Mouse (Mus musculus): ENCODE data around the gene Ypel2. TPM values are rescaled to one million over a fixed set of nuclear protein-coding genes. Genes with fewer than 3 reads are reported as not detected.

Gene Ypel2
- polyA plus RNA-seq, 1 experiment = 1.5 TPM

DNA sequence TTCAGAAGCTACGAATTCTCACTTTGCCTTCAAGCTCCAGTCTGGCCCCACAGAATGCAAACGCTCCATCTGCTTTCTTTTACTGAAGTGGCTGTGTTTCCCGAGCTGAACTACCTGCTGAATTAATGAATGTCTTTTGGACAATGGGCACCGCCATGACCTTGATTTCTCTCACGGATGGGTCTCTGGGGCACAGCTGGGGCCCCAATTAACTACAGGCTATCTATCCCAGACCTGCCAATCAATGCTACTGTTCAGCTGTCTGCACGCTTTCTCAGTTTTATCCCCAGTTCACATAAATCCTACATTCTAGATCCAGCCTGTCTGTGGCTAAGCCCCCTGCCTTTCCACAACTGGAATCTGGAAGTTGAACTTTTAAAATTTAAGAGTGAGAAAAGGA lies 10.5 kb downstream of the Ypel2 start:
- H3K27me3 ChIP-seq (ENCODE audit: control insufficient read depth, insufficient read depth, insufficient read length) = no peaks in the 10 kb centered on the region
- no peak overlapping the region for H3K4me2 ChIP-seq (ENCODE audit: low read depth)
- no peak overlapping the region for H3K4me3 ChIP-seq
- H3ac ChIP-seq (ENCODE audit: control insufficient read depth, insufficient read length) = no peak overlapping the region
- no peaks in the 10 kb centered on the region for H3K79me2 ChIP-seq (ENCODE audit: control insufficient read depth, insufficient read depth)
- no peaks in the 10 kb centered on the region for H3K36me3 ChIP-seq (ENCODE audit: control insufficient read depth, insufficient read depth)
- TF ChIP-seq TCF3 (IDR thresholded peaks at IDR 0.05; ENCODE audit: insufficient read length, low read depth) = no peak
- no peak for TF ChIP-seq POLR2AphosphoS2 (IDR thresholded peaks at IDR 0.05; ENCODE audit: insufficient read length, low read depth)
- no peak for TF ChIP-seq E2F4 (IDR thresholded peaks at IDR 0.05; ENCODE audit: insufficient read depth)
- TF ChIP-seq CEBPB (IDR thresholded peaks at IDR 0.05; ENCODE audit: insufficient read depth, poor library complexity, severe bottlenecking) = no peak
- no peak for TF ChIP-seq USF1 (IDR thresholded peaks at IDR 0.05; ENCODE audit: low read depth)
- TF ChIP-seq MYOG (IDR thresholded peaks at IDR 0.05; ENCODE audit: control insufficient read depth in 1 of 3, insufficient read depth in 1 of 3, insufficient read length in 2 of 3, low read depth in 2 of 3) = no peak
- no peak for TF ChIP-seq SRF (IDR thresholded peaks at IDR 0.05; ENCODE audit: control insufficient read depth, insufficient read length, low read depth)
- no peak for TF ChIP-seq MYOD1 (IDR thresholded peaks at IDR 0.05; ENCODE audit: control insufficient read depth in 1 of 3, insufficient read length in 2 of 3, low read depth in 2 of 3)
- TF ChIP-seq MAX (IDR thresholded peaks at IDR 0.05; ENCODE audit: low read depth) = no peak

DNA sequence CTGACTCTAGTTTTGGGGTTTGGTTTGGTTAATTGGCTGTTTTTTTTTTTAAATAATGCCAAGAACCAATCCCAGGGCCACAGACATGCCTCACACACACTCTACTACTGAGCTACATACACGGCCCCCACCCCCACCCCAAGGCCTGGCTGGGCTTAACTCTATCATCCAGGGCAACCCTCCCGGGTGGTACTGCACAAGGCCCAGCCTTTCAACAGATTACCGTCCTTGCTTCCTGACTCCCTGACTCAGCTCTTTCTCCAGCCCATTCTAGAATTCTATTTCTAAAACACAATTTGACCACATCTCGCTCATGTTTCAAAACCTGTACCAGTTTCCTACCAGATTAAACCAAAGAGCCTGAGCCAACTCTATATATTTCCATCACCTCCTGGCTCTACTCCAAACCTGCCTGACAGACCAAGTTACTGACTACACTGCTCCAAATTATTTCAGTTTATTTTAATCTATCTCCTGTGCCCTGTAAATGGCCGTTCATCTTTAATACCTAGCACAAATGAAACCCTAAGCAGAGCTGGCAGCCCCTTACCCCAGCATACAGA lies 12.2 kb downstream of the Ypel2 start:
- Histone ChIP-seq H3K27me3 (ENCODE audit: control insufficient read depth, insufficient read depth, insufficient read length) (no peaks in the 10 kb centered on the region), H3ac (ENCODE audit: control insufficient read depth, insufficient read length) (no peak overlapping the region), H3K36me3 (ENCODE audit: control insufficient read depth, insufficient read depth) (no peaks in the 10 kb centered on the region), H3K79me2 (ENCODE audit: control insufficient read depth, insufficient read depth) (no peaks in the 10 kb centered on the region), H3K4me3 (no peak overlapping the region), H3K4me2 (ENCODE audit: low read depth) (no peak overlapping the region)
- TF ChIP-seq E2F4 (IDR thresholded peaks at IDR 0.05; ENCODE audit: insufficient read depth) (no peak), USF1 (IDR thresholded peaks at IDR 0.05; ENCODE audit: low read depth) (no peak), MYOG (IDR thresholded peaks at IDR 0.05; ENCODE audit: control insufficient read depth in 1 of 3, insufficient read depth in 1 of 3, insufficient read length in 2 of 3, low read depth in 2 of 3) (no peak), CEBPB (IDR thresholded peaks at IDR 0.05; ENCODE audit: insufficient read depth, poor library complexity, severe bottlenecking) (no peak)

DNA sequence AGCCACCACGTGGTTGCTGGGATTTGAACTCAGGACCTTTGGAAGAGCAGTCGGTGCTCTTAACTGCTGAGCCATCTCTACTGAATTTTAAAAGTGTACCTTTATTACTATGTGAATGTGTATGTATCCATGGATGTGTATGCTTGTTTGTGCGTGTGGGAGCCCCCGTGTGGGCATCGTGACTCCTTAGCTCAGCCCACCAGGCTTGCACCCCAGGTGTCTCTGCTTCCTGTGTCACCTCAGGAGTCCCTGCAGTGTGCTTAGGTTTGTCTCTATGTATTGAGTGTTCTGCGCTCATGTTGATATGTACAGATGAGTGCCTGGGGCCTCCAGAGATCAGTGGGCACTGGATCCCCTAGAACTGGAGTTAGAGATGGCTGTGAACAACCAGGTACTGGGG lies 13.0 kb downstream of the Ypel2 start:
- Histone ChIP-seq H3ac (ENCODE audit: control insufficient read depth, insufficient read length) (no peak overlapping the region), H3K4me3 (no peak overlapping the region), H3K36me3 (ENCODE audit: control insufficient read depth, insufficient read depth) (no peaks in the 10 kb centered on the region), H3K4me2 (ENCODE audit: low read depth) (no peak overlapping the region), H3K79me2 (ENCODE audit: control insufficient read depth, insufficient read depth) (no peaks in the 10 kb centered on the region), H3K27me3 (ENCODE audit: control insufficient read depth, insufficient read depth, insufficient read length) (no peaks in the 10 kb centered on the region)
- TF ChIP-seq POLR2A (IDR thresholded peaks at IDR 0.05; ENCODE audit: insufficient read length, low read depth) = no peak
- no peak for TF ChIP-seq SRF (IDR thresholded peaks at IDR 0.05; ENCODE audit: control insufficient read depth, insufficient read length, low read depth)
- TF ChIP-seq MAX (IDR thresholded peaks at IDR 0.05; ENCODE audit: low read depth) = no peak

DNA sequence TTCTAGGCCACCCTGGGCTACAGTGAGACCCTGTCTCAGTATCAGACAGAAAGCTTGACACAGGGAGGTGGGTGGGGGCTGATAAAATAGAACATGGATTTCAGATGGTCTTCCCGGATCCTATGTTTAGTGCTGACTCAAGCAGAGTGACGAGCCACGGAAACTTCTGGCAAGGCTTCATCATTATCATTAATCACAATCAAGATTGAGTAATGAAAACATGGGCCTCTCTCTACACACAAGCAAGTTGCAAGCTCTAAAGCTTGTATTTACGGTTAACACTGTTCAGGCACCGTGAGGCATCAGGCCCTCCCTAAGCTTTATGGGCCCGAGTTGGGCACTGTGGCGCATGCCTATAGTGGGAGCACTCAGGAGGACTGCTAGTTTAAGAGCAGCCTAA lies 13.7 kb downstream of the Ypel2 start:
- no peak overlapping the region for H3K4me3 ChIP-seq
- no peaks in the 10 kb centered on the region for H3K27me3 ChIP-seq (ENCODE audit: control insufficient read depth, insufficient read depth, insufficient read length)
- TF ChIP-seq SRF (IDR thresholded peaks at IDR 0.05; ENCODE audit: control insufficient read depth, insufficient read length, low read depth) (no peak), MAX (IDR thresholded peaks at IDR 0.05; ENCODE audit: low read depth) (no peak), TCF12 (IDR thresholded peaks at IDR 0.05; ENCODE audit: insufficient read depth, poor library complexity, severe bottlenecking) (no peak), POLR2A (IDR thresholded peaks at IDR 0.05; ENCODE audit: insufficient read length, low read depth) (no peak), POLR2AphosphoS2 (IDR thresholded peaks at IDR 0.05; ENCODE audit: insufficient read length, low read depth) (no peak), E2F4 (IDR thresholded peaks at IDR 0.05; ENCODE audit: insufficient read depth) (no peak), MYOG (IDR thresholded peaks at IDR 0.05; ENCODE audit: control insufficient read depth in 1 of 3, insufficient read depth in 1 of 3, insufficient read length in 2 of 3, low read depth in 2 of 3) (no peak), CEBPB (IDR thresholded peaks at IDR 0.05; ENCODE audit: insufficient read depth, poor library complexity, severe bottlenecking) (no peak), TCF3 (IDR thresholded peaks at IDR 0.05; ENCODE audit: insufficient read length, low read depth) (no peak), USF1 (IDR thresholded peaks at IDR 0.05; ENCODE audit: low read depth) (no peak), REST (IDR thresholded peaks at IDR 0.05; ENCODE audit: insufficient read depth, insufficient read length) (no peak), MYOD1 (IDR thresholded peaks at IDR 0.05; ENCODE audit: control insufficient read depth in 1 of 3, insufficient read length in 2 of 3, low read depth in 2 of 3) (no peak)
- H3K79me2 ChIP-seq (ENCODE audit: control insufficient read depth, insufficient read depth) = no peaks in the 10 kb centered on the region
- no peaks in the 10 kb centered on the region for H3K36me3 ChIP-seq (ENCODE audit: control insufficient read depth, insufficient read depth)
- no peak overlapping the region for H3ac ChIP-seq (ENCODE audit: control insufficient read depth, insufficient read length)
- H3K4me2 ChIP-seq (ENCODE audit: low read depth) = no peak overlapping the region

DNA sequence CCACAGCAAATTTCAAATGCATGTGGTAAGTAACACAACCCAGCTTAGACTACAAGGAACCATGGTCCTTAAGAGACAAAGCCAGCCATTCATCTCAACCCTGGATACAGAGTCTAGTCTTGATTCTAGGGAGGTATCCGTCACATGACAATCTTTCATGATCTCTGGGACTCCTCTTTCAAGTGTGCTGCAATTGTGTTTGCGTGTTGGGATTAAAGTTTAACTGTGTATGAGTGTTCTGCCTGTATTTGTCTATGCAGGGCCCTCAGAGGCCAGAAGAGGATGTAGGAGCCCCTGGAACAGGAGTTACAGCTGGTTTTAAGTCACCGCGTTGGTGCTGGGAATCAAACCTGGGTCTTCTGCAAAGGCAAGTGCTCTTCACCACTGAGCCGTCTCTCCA lies 16.3 kb downstream of the Ypel2 start:
- H3K27me3 ChIP-seq (ENCODE audit: control insufficient read depth, insufficient read depth, insufficient read length) = no peaks in the 10 kb centered on the region
- no peak for TF ChIP-seq CEBPB (IDR thresholded peaks at IDR 0.05; ENCODE audit: insufficient read depth, poor library complexity, severe bottlenecking)
- TF ChIP-seq SRF (IDR thresholded peaks at IDR 0.05; ENCODE audit: control insufficient read depth, insufficient read length, low read depth) = no peak
- TF ChIP-seq E2F4 (IDR thresholded peaks at IDR 0.05; ENCODE audit: insufficient read depth) = no peak
- TF ChIP-seq TCF3 (IDR thresholded peaks at IDR 0.05; ENCODE audit: insufficient read length, low read depth) = no peak
- TF ChIP-seq POLR2AphosphoS2 (IDR thresholded peaks at IDR 0.05; ENCODE audit: insufficient read length, low read depth) = no peak
- no peak for TF ChIP-seq MAX (IDR thresholded peaks at IDR 0.05; ENCODE audit: low read depth)
- no peak for TF ChIP-seq MYOD1 (IDR thresholded peaks at IDR 0.05; ENCODE audit: control insufficient read depth in 1 of 3, insufficient read length in 2 of 3, low read depth in 2 of 3)
- TF ChIP-seq MYOG (IDR thresholded peaks at IDR 0.05; ENCODE audit: control insufficient read depth in 1 of 3, insufficient read depth in 1 of 3, insufficient read length in 2 of 3, low read depth in 2 of 3) = no peak
- no peak for TF ChIP-seq TCF12 (IDR thresholded peaks at IDR 0.05; ENCODE audit: insufficient read depth, poor library complexity, severe bottlenecking)
- TF ChIP-seq POLR2A (IDR thresholded peaks at IDR 0.05; ENCODE audit: insufficient read length, low read depth) = no peak
- no peak for TF ChIP-seq USF1 (IDR thresholded peaks at IDR 0.05; ENCODE audit: low read depth)
- TF ChIP-seq REST (IDR thresholded peaks at IDR 0.05; ENCODE audit: insufficient read depth, insufficient read length) = no peak
- H3ac ChIP-seq (ENCODE audit: control insufficient read depth, insufficient read length) = no peak overlapping the region
- no peaks in the 10 kb centered on the region for H3K79me2 ChIP-seq (ENCODE audit: control insufficient read depth, insufficient read depth)
- no peaks in the 10 kb centered on the region for H3K36me3 ChIP-seq (ENCODE audit: control insufficient read depth, insufficient read depth)
- H3K4me2 ChIP-seq (ENCODE audit: low read depth) = no peak overlapping the region
- H3K4me3 ChIP-seq = no peak overlapping the region
